Mouse (Mus musculus): ENCODE measurements around the gene P3h1.

DNA sequence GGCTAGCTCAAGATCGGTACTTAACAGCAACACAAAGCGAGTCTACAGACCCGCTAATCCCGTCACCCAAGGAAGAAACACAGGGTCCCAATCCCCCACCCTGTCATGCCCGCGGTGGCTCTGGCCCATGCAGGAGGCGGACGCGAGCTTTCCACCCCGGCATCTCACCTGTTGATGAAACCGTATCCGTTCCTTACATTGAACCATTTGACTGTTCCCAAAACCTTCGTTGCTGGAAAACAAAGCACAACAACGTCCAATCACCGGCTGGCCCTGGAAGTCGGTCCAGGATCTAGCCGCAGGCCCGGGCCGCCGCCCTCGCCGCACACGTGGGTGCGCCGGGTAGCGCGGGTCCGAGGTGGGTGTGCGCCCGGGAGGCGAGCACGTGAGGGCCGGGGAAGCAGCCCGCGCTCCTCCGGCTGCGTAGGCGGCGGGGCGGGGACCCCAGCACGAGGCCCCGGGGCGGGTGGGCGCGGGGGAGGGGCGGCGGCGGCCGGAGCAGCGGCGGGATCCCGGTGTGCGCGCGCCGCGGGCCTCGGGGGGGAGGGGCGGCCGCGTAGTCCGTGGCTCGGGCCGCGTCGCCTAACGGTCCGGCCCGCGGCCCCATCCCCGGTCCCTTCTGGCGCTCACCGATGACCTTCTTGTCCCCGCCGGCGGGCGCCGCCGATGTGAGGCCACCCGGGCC lies 61.0 kb downstream of the P3h1 start:
- TF ChIP-seq CTCF (conservative IDR thresholded peaks at IDR 0.05; ENCODE audit: insufficient read depth, insufficient read length, low read depth, low read length) (no peak), POLR2A (IDR thresholded peaks at IDR 0.05; ENCODE audit: low read depth, low read length) (no peak)
